Mouse (Mus musculus) heart, adult 2 months (tissue): ENCODE measurements at regions not wholly inside any gene's neighbourhood (a gene's known extent, or its start where the extent isn't known, plus 50 kb on each side); places are given as distances from the start of the nearest gene placed in this dataset.

Source experiments
- CTCF ChIP-seq: fragments of 200-600 bp; IDR thresholded peaks from 2 replicates; pipeline ENCODE4 v1.8.1; 2022; ENCODE audit warnings: antibody characterized with exemption, mild to moderate bottlenecking, moderate library complexity
- POLR2A ChIP-seq: fragments of 200-500 bp; IDR thresholded peaks from 2 replicates; pipeline ENCODE4 v1.6.1; 2011; ENCODE audit warnings: mild to moderate bottlenecking, low read depth, low read length, control low read depth; ENCODE audit not compliant: insufficient read depth

DNA sequence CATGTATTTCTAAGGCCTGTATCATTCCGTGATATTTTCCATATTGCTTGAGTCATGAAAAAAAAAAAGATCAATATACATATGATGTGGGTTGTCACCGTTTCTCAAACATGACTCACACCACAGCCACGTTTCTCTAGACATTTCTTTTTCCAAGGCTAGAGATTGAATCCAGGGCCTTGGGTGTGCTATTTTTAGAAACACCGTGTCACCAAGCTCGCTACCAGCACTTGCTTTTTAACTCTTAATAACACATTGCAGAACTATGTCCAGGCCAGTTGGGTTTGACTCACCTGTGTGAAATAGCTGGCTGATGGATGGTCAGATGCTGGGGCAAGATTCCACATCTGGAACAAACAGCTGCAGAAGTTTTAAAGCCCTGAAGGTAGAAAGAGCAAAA is 209.6 kb upstream of the Arid2 start:
- TF ChIP-seq CTCF (no peak), POLR2A (no peak)
